Mouse (Mus musculus): ENCODE measurements at regions not wholly inside any gene's neighbourhood (a gene's known extent, or its start where the extent isn't known, plus 50 kb on each side); places are given as distances from the start of the nearest gene placed in this dataset.

DNA sequence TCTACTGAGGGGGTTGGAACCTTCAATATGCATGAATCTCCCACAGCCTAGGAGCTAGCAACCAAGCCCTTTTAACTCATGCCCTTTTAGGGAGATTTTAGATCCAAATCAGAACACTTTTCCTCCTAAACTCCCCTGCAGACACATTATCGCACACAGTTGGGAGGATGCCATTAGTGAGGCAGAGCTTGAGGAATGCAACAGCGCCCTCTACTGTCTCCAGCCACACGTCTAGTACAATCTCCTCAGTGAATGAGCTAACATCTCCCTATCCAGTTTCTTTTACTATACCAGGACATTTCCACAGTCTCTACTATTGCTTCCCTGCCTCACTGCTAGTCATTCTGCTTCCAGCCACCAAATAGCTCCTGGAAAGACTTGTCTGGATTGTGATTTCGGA is 59.3 kb downstream of the 1700080O16Rik start:
- peak; percentile 61 to 74 for DNase-seq

DNA sequence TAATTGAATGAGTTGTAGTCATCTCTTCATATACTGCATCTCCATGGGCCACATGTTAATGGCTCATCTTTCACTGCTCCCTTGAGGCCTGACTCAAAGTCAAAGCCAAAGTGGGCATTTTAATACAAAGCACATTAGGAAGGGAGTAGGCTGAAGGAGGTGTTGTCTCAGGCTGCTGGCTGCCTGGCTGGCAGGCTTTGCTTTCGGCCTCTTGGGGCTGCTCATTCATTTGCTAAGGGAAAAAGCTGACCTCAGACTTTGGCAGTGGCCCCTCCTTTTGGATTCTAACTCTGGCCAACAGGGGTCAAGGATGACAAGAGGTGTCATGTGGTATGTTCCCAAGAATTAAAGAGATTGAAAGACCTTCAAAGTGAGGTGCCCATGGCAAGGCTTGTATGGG is 61.0 kb downstream of the 1700080O16Rik start:
- DNase-seq: peak; percentile 35 to 40

DNA sequence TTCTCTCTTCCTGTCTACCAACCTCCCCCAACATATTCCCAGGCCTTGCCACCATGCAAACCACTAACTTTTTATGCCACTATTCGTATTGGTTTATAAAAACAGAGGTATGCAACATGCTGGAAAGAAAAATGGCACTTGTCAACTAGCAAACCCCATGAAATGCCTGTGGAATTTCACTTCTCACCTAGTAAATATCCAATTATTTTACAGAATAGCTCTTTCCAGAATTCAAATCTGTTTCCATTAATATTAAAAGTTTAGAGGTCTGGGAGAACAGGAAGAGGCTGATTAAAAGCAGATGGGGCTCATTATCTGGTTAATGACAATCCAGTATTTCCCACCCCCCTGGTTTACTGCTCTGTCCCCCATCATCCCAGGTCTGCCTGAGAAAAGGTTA is 62.0 kb downstream of the 1700080O16Rik start:
- DNase-seq: no peak

DNA sequence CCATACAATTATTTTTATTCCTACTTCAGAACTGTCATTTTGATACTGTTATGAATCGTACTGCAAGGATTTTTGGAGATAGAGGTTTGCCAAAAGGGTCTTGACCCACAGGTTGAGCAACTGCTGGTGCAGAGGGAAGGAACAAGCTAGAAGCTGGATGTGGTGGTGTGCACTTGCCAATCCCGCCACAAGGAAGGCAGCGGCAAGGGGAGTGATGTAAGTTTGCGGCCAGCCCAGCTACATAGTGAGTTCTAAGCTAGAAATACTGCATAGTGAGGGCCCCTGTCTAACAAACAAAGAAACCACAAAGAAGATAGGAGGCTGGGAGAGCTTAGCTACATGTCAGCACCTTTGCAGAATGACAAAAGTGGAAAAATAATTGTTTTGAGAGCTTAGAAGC is 74.1 kb downstream of the 1700080O16Rik start:
- no peak for DNase-seq

DNA sequence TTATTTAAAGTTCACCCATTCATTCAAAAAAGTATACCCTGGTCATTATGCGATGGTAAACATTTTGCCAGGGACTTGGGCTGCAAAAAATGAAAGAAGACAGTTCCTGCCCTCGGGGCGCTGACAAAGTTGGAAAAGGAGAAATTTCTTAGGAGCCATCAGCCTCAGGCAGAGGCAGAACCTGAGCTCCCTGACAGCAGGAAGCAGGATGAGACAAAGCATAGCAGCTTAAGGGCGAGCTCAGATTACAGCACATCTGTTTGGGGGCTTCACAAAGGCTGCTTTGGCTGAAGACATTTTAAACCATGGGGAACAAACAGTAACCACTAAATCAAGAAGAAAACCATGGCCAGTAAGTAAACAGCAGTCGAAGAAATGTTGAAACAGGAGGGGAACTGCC is 75.5 kb downstream of the 1700080O16Rik start:
- no peak for DNase-seq

DNA sequence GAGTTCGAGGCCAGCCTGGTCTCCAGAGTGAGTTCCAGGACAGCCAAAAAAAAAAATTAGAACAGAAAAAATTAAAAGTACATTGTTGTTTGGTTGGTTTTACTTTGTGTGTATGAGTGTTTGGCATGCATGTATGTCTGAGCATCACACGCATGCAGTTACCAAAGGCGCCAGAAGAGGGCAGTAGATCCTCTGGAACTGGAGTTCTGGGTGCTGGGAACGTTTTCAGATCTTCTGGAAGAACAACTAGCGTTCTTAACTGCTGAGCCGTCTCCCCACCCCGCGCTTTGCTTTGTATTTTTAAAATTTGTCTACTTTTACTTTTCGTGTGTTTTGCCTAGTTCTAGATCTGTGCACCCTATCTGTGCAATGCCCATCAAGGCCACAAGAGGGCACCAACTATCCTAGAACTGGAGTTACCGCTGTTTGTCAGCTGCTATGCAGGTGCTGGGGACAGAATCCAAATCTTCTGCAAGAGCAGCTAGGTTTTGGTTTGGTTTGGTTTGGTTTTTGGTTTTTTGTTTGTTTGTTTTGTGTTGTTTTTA is 76.9 kb downstream of the 1700080O16Rik start:
- no peak for DNase-seq

DNA sequence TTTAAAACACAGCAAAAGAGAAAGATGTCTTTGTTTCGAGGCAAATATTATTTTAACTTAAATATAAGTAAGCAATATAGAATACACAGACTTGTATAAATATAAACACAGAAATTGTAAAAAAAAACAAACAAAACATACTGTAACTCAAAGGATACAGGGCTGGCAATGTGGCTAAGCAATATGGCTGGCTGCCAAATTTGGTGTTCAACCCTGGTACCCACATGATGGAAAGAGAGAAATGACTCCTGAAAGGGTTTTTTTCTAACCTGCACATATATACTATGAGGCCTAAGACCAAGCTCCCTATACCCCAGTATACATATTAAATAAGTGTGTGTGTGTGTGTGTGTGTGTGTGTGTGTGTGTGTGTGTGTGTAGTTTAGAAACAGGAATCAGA is 79.9 kb downstream of the 1700080O16Rik start:
- no peak for DNase-seq

DNA sequence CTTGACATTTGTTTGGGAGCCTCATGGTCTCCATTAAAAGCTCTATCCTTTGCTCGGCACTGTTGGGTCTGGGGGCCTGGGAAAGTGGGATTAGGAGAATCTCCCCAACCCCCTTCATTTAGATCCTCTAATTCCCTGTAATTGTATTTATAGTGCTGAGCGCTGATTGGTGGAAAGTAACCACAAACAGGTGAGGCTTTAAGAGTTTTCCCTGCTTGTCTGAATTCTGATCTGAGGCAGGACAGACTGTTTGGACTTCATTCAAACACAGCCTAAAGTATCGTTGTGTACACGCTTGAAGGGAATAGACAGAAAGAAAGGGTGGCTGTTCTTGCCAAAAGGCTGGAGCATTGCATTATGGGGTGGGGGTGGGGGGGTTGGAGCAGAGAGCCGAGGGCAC is 85.1 kb upstream of the Usp26 start:
- no peak for DNase-seq

Measured in adrenal gland, postnatal 36 days (tissue).